In the genomic region with DNA sequence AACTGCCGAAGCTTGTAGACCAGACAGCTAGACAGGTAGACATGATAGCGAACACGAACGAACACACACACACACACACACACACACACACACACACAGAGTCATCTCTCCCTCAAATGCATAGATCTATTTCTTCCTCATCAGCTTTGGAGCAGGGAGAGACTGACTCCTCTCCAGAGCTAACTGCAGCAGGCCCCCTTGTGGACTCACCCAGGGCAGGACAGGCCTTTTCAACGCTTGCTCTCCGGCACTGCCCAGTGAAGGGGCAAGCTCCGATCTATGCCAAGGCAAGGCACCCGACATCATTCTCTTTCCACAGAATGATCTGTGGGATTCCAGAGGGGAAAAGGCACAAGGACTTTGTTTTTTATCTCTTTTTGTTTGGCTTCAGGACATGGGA, we compare ENCODE assay signal across 16 mouse cellular contexts. TPM values are rescaled to one million over a fixed set of nuclear protein-coding genes. Genes with fewer than 3 reads are reported as not detected.
DNase-seq lines count a peak whose midpoint lies in the region; ATAC-seq and TF ChIP-seq lines count a peak whose summit lies in the region.
"Had no signal": no experiment of that assay in that cellular context is flagged by ENCODE, and none has a peak within 500 bp of the region (broad histone marks: within the 10 kb centered on the region; RNA-seq: fewer than 3 reads in every experiment).

No protein-coding gene starts in this region.

- H3K27ac ChIP-seq in heart, postnatal 0 days (ENCODE audit: low read depth) = no peak overlapping the region
- no peak overlapping the region for H3K27ac ChIP-seq in lung, embryonic 14.5 days (ENCODE audit: low read depth)
- H3K27ac ChIP-seq in cortical plate, adult 2 months (ENCODE audit: insufficient read depth, low read length) = no peak overlapping the region
- no peak overlapping the region for H3K27ac ChIP-seq in stomach, postnatal 0 days (replicated peaks)
- H3K27ac ChIP-seq in hindbrain, embryonic 10.5 days = no peak overlapping the region
- H3K27ac ChIP-seq: hindbrain, embryonic 13.5 days; limb, embryonic 12.5 days; macrophage; neural tube, embryonic 13.5 days had no signal

- no peak for TF ChIP-seq POLR2A in cortical plate, adult 2 months (IDR thresholded peaks at IDR 0.05; ENCODE audit: extremely low read depth, insufficient read depth, low read length)

- no peak for ATAC-seq in heart, postnatal 0 days (ENCODE audit: insufficient read depth, low read depth)
- no peak for ATAC-seq in lung, embryonic 14.5 days (ENCODE audit: insufficient read depth)
- ATAC-seq in stomach, postnatal 0 days (ENCODE audit: low FRiP score, low TSS enrichment) = no peak
- ATAC-seq: midbrain, embryonic 16.5 days had no signal

- H3K4me3 ChIP-seq in heart, postnatal 0 days (ENCODE audit: low read depth, low read length) = no peak overlapping the region
- no peak overlapping the region for H3K4me3 ChIP-seq in lung, embryonic 14.5 days (ENCODE audit: low read depth, low read length)
- no peak overlapping the region for H3K4me3 ChIP-seq in cortical plate, adult 2 months (ENCODE audit: insufficient read depth, low read length)
- no peak overlapping the region for H3K4me3 ChIP-seq in stomach, postnatal 0 days (ENCODE audit: low read depth, low read length)
- no peak overlapping the region for H3K4me3 ChIP-seq in hindbrain, embryonic 10.5 days
- H3K4me3 ChIP-seq: heart, embryonic 12.5 days; hindbrain, embryonic 13.5 days; limb, embryonic 12.5 days; neural tube, embryonic 13.5 days had no signal

- no peaks in the 10 kb centered on the region for H3K27me3 ChIP-seq in heart, postnatal 0 days (ENCODE audit: control insufficient read depth, insufficient read depth, low read length)
- no peaks in the 10 kb centered on the region for H3K27me3 ChIP-seq in lung, embryonic 14.5 days (ENCODE audit: insufficient read depth, low read length)
- no peaks in the 10 kb centered on the region for H3K27me3 ChIP-seq in stomach, postnatal 0 days (ENCODE audit: control insufficient read depth, insufficient read depth, low read length)
- H3K27me3 ChIP-seq in hindbrain, embryonic 10.5 days (ENCODE audit: insufficient read depth, poor library complexity, severe bottlenecking) = no peaks in the 10 kb centered on the region
- H3K27me3 ChIP-seq: hindbrain, embryonic 13.5 days; limb, embryonic 12.5 days; neural tube, embryonic 13.5 days had no signal

- no peak overlapping the region for H3K9ac ChIP-seq in heart, postnatal 0 days (replicated peaks; ENCODE audit: low read depth, low read length)
- no peak overlapping the region for H3K9ac ChIP-seq in lung, embryonic 14.5 days
- H3K9ac ChIP-seq in stomach, postnatal 0 days (ENCODE audit: low read length) = no peak overlapping the region
- H3K9ac ChIP-seq: heart, embryonic 12.5 days; limb, embryonic 12.5 days; neural tube, embryonic 13.5 days had no signal

- no peaks in the 10 kb centered on the region for H3K9me3 ChIP-seq in heart, postnatal 0 days (replicated peaks; ENCODE audit: control insufficient read depth, low read length)
- no peaks in the 10 kb centered on the region for H3K9me3 ChIP-seq in lung, embryonic 14.5 days (ENCODE audit: low read depth, low read length)
- H3K9me3 ChIP-seq in stomach, postnatal 0 days (ENCODE audit: control insufficient read depth, low read length) = no peaks in the 10 kb centered on the region
- H3K9me3 ChIP-seq in hindbrain, embryonic 10.5 days = no peaks in the 10 kb centered on the region
- H3K9me3 ChIP-seq: heart, embryonic 12.5 days; hindbrain, embryonic 13.5 days; limb, embryonic 12.5 days; neural tube, embryonic 13.5 days had no signal

- no peaks in the 10 kb centered on the region for H3K36me3 ChIP-seq in heart, postnatal 0 days (replicated peaks; ENCODE audit: control insufficient read depth, insufficient read depth, low read length)
- no peaks in the 10 kb centered on the region for H3K36me3 ChIP-seq in lung, embryonic 14.5 days (ENCODE audit: insufficient read depth)
- H3K36me3 ChIP-seq in stomach, postnatal 0 days (ENCODE audit: control insufficient read depth, insufficient read depth, low read length) = no peaks in the 10 kb centered on the region
- 0 out of 2 replicates have a peak, but pooled peaks cover 3% of the 10 kb centered on the region for H3K36me3 ChIP-seq in hindbrain, embryonic 10.5 days
- H3K36me3 ChIP-seq: heart, embryonic 12.5 days; hindbrain, embryonic 13.5 days; neural tube, embryonic 13.5 days had no signal

- H3K4me1 ChIP-seq in heart, postnatal 0 days (ENCODE audit: control insufficient read depth, insufficient read depth) = peaks cover 13% of the 10 kb centered on the region
- peaks cover 17% of the 10 kb centered on the region; the same call in 1 of the 2 replicates for H3K4me1 ChIP-seq in lung, embryonic 14.5 days (ENCODE audit: insufficient read depth)
- peaks cover 12% of the 10 kb centered on the region for H3K4me1 ChIP-seq in cortical plate, adult 2 months (ENCODE audit: control insufficient read depth, insufficient read depth, low read length)
- H3K4me1 ChIP-seq in stomach, postnatal 0 days (replicated peaks; ENCODE audit: control insufficient read depth, insufficient read depth) = no peaks in the 10 kb centered on the region; the same call in 1 of the 2 replicates
- peaks cover 38% of the 10 kb centered on the region for H3K4me1 ChIP-seq in hindbrain, embryonic 10.5 days (replicated peaks)
- H3K4me1 ChIP-seq: limb, embryonic 12.5 days had no signal

- no peak for TF ChIP-seq EP300 in heart, postnatal 0 days (IDR thresholded peaks at IDR 0.05; ENCODE audit: low read depth)
- no peak for TF ChIP-seq EP300 in stomach, postnatal 0 days (optimal IDR thresholded peaks at IDR 0.05)

- 72% methylated on average over 8 of the region's 8 CpGs for WGBS in heart, postnatal 0 days
- 84% methylated on average over 8 of the region's 8 CpGs for WGBS in lung, embryonic 14.5 days
- WGBS in stomach, postnatal 0 days = 82% methylated on average over 8 of the region's 8 CpGs
- WGBS in hindbrain, embryonic 10.5 days = 89% methylated on average over 8 of the region's 8 CpGs

- TF ChIP-seq CTCF in heart, postnatal 0 days (IDR thresholded peaks at IDR 0.05; ENCODE audit: low read depth) = peak; percentile 54
- peak; percentile 49 for TF ChIP-seq CTCF in lung, embryonic 14.5 days (IDR thresholded peaks at IDR 0.05; ENCODE audit: low read depth)
- TF ChIP-seq CTCF in cortical plate, adult 2 months (IDR thresholded peaks at IDR 0.05; ENCODE audit: extremely low read depth, insufficient read depth, low read length) = 0 out of 2 replicates have a peak, but pooled peaks have one; percentile 16
- TF ChIP-seq CTCF in stomach, postnatal 0 days (IDR thresholded peaks at IDR 0.05; ENCODE audit: low read depth) = peak; percentile 68

- no peak for DNase-seq in heart, postnatal 0 days (ENCODE audit: low spot score)
- DNase-seq in heart, adult 9 months (ENCODE audit: low spot score in 2 of 2) = no peak
- DNase-seq in lung, embryonic 14.5 days = no peak
- DNase-seq in lung, postnatal 25 days (ENCODE audit: low spot score) = no peak
- no peak for DNase-seq in stomach, postnatal 0 days (ENCODE audit: low spot score)
- no peak for DNase-seq in hindbrain, embryonic 10.5 days (ENCODE audit: low spot score)
- DNase-seq: cerebellum, adult 11 months; kidney, adult 9 months; thymus, postnatal 25 days had no signal

- no peak overlapping the region for H3K4me2 ChIP-seq in heart, postnatal 0 days (ENCODE audit: low read depth, low read length)
- no peak overlapping the region for H3K4me2 ChIP-seq in lung, embryonic 14.5 days
- H3K4me2 ChIP-seq in stomach, postnatal 0 days (replicated peaks; ENCODE audit: low read depth) = no peak overlapping the region
- H3K4me2 ChIP-seq: heart, embryonic 12.5 days; hindbrain, embryonic 13.5 days; limb, embryonic 12.5 days; neural tube, embryonic 13.5 days had no signal

RNA-seq across cellular contexts. Expression of a gene that starts 15.1 kb away (rescaled TPM):
- 5.0 and 5.9 TPM in 2 replicates for total RNA-seq in heart, postnatal 0 days (2014; rRNA removed; ENCODE audit: low replicate concordance)
- polyA plus RNA-seq in heart, postnatal 0 days (2015; fragmentation: Nextera tagmentation; extraction: Ambion mirVana) = 9.5 and 10.6 TPM in 2 replicates
- polyA plus RNA-seq in lung, embryonic 14.5 days (2014; fragmentation: Nextera tagmentation; extraction: Ambion mirVana) = 39.4 and 44.4 TPM in 2 replicates
- polyA plus RNA-seq in cortical plate, adult 2 months (2012; rRNA removed) = 12.9 and 15.4 TPM in 2 replicates
- polyA plus RNA-seq in stomach, postnatal 0 days (2015; fragmentation: Nextera tagmentation; extraction: Ambion mirVana) = 19.2 and 19.7 TPM in 2 replicates
- 49.1 and 56.3 TPM in 2 replicates for polyA plus RNA-seq in hindbrain, embryonic 10.5 days (2016; fragmentation: Nextera tagmentation; extraction: Ambion mirVana)

RNA-seq across cellular contexts. Expression of a gene that starts 22.3 kb away (rescaled TPM):
- 1.3 and 4.5 TPM in 2 replicates for total RNA-seq in heart, postnatal 0 days (2014; rRNA removed; ENCODE audit: low replicate concordance)
- polyA plus RNA-seq in heart, postnatal 0 days (2015; fragmentation: Nextera tagmentation; extraction: Ambion mirVana) = 1.0 and 2.0 TPM in 2 replicates
- polyA plus RNA-seq in lung, embryonic 14.5 days (2014; fragmentation: Nextera tagmentation; extraction: Ambion mirVana) = 5.5 and 5.9 TPM in 2 replicates
- polyA plus RNA-seq in cortical plate, adult 2 months (2012; rRNA removed) = 4.7 and 4.8 TPM in 2 replicates
- polyA plus RNA-seq in stomach, postnatal 0 days (2015; fragmentation: Nextera tagmentation; extraction: Ambion mirVana) = 2.8 and 3.2 TPM in 2 replicates
- polyA plus RNA-seq in hindbrain, embryonic 10.5 days (2016; fragmentation: Nextera tagmentation; extraction: Ambion mirVana) = 0.40 and 0.76 TPM in 2 replicates
- polyA plus RNA-seq: macrophage had no signal

RNA-seq across cellular contexts. Expression of a gene that starts 39.1 kb away (rescaled TPM):
- total RNA-seq in heart, postnatal 0 days (2014; rRNA removed; ENCODE audit: low replicate concordance) = 16.6 and 18.0 TPM in 2 replicates
- 5.6 and 6.3 TPM in 2 replicates for polyA plus RNA-seq in heart, postnatal 0 days (2015; fragmentation: Nextera tagmentation; extraction: Ambion mirVana)
- polyA plus RNA-seq in lung, embryonic 14.5 days (2014; fragmentation: Nextera tagmentation; extraction: Ambion mirVana) = 5.3 and 6.0 TPM in 2 replicates
- 52.5 and 55.4 TPM in 2 replicates for polyA plus RNA-seq in cortical plate, adult 2 months (2012; rRNA removed)
- polyA plus RNA-seq in stomach, postnatal 0 days (2015; fragmentation: Nextera tagmentation; extraction: Ambion mirVana) = 5.3 and 6.7 TPM in 2 replicates
- polyA plus RNA-seq in hindbrain, embryonic 10.5 days (2016; fragmentation: Nextera tagmentation; extraction: Ambion mirVana) = 9.7 and 13.2 TPM in 2 replicates

RNA-seq across cellular contexts. Expression of a gene that starts 40.2 kb away (rescaled TPM):
- 1.7 and 1.8 TPM in 2 replicates for total RNA-seq in heart, postnatal 0 days (2014; rRNA removed; ENCODE audit: low replicate concordance)
- 0.23 and 0.31 TPM in 2 replicates for polyA plus RNA-seq in heart, postnatal 0 days (2015; fragmentation: Nextera tagmentation; extraction: Ambion mirVana)
- 1.1 TPM in 2 replicates for polyA plus RNA-seq in lung, embryonic 14.5 days (2014; fragmentation: Nextera tagmentation; extraction: Ambion mirVana)
- polyA plus RNA-seq in cortical plate, adult 2 months (2012; rRNA removed) = 0.44 TPM in 2 replicates
- 0.41 and 0.46 TPM in 2 replicates for polyA plus RNA-seq in stomach, postnatal 0 days (2015; fragmentation: Nextera tagmentation; extraction: Ambion mirVana)
- 0.43 TPM in 1 of 2 replicates, not detected in the other for polyA plus RNA-seq in hindbrain, embryonic 10.5 days (2016; fragmentation: Nextera tagmentation; extraction: Ambion mirVana)

Comparison
In these comparisons a context has a peak if more than half of its experiments do, and no peak if none do; other contexts are left out.
1. CTCF ChIP-seq: peak in every context shown above with its lines; median percentile 68 in stomach, postnatal 0 days; 54 in heart, postnatal 0 days; 49 in lung, embryonic 14.5 days; 16 in cortical plate, adult 2 months.